Mouse (Mus musculus) bone marrow, adult 2 months (tissue): ENCODE results near the gene Phb. TPM values are rescaled to one million over a fixed set of nuclear protein-coding genes. Genes with fewer than 3 reads are reported as not detected.

ENCODE experiments used
- H3K27ac ChIP-seq: fragments of 200-500 bp; 2 replicates; pipeline ENCODE4 v1.5.1; 2012; ENCODE audit warnings: low read depth, mild to moderate bottlenecking, control low read depth, inconsistent platforms, low read length; ENCODE audit not compliant: control insufficient read depth, poor library complexity, insufficient read depth
- H3K4me1 ChIP-seq: fragments of 200-500 bp; 2 replicates; pipeline ENCODE4 v1.6.1; 2011; ENCODE audit warnings: low read length; ENCODE audit not compliant: control insufficient read depth, insufficient read depth
- H3K4me3 ChIP-seq: fragments of 200-500 bp; replicated peaks from 2 replicates; pipeline ENCODE3; 2011; ENCODE audit warnings: mild to moderate bottlenecking, low read depth, low read length, control low read depth; ENCODE audit not compliant: control insufficient read depth
- CTCF ChIP-seq: fragments of 200-500 bp; IDR thresholded peaks from 2 replicates; pipeline ENCODE4 v1.5.1; 2011; ENCODE audit warnings: low read length, control low read depth; ENCODE audit not compliant: control insufficient read depth, insufficient read depth
- POLR2A ChIP-seq: fragments of 200-500 bp; IDR thresholded peaks from 2 replicates; pipeline ENCODE4 v1.6.1; 2011; ENCODE audit warnings: low read depth, mild to moderate bottlenecking, control low read depth, low read length, borderline replicate concordance; ENCODE audit not compliant: control insufficient read depth
- WGBS: fragments of 180-500 bp; shearing (Covaris S2); methylation state at CpG from one replicate; pipeline ENCODE4 v1.1.7; 2018; 5-methylcytosine and 5-hydroxymethylcytosine counted together
- polyA plus RNA-seq: library from polyadenylated mRNA; stranded (reverse); fragments of >200 nt; gene quantifications from 2 replicates; pipeline ENCODE4 v1.2.4, GENCODE M21; 2011; ENCODE audit warnings: low replicate concordance; ENCODE audit not compliant: missing spikeins, insufficient read depth, insufficient read length

Gene Phb
- polyA plus RNA-seq, 1 experiment = 95.5 TPM

DNA sequence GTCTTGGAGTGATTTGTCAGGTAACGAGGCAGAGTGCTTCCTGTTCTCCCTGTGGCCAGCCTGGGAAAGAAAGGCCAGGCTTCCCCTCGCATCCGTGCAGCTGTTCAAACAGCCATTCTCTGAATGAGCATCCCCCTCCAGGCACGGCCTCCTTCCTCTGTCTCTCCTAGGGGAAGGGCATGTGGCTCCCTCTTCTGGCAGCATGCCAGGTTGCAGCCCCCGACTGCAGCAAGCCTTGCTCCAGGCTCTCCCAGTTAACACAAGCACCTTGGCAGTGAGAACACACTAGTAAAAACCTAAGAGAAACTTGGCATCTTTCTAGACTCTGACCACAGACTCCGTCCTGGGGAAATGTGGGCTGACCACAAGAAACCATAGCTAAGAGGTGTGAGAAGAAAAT, 9.6 kb downstream of the Phb start:
- H3K27ac ChIP-seq = no peak overlapping the region
- WGBS = 31% methylated on average over 6 of the region's 6 CpGs

DNA sequence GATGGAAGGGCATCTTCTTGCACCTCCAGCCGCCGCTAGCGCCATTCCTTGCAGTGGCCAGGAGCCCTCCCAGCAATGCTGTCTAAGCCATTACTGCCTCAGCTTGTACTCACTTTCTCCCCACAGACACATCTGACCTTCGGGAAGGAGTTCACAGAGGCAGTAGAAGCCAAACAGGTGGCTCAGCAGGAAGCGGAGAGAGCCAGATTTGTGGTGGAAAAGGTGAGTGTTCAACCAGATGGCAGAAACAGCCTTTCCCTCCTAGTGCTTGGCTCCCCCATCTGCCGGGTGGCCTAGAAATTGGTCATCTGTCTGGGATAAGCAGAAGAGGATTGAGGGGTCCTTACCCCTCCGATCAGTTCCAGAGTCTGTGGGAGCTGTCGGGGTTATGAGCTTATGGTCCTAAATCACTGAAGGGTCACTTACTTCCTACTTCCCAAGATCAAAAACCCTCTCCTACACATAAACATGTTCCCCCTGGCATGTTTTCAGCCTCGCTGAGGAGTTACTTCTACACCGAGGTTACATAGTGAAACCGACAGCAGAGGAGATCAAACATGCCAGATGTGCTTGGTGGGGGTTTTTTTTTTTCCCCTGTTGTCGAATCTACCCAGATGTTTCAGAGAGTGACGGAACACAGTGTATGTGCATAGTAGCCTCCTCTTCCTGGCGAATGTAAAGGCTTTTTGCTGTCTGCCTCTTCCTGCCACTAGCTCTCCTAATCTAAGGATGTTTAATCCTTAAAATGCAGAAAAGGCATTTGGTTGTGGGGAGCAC, 11.4 kb downstream of the Phb start:
- no peaks in the 10 kb centered on the region for H3K4me1 ChIP-seq
- no peak overlapping the region for H3K4me3 ChIP-seq
- H3K27ac ChIP-seq = no peak overlapping the region
- 87% methylated on average over 14 of the region's 14 CpGs for WGBS
- TF ChIP-seq POLR2A (no peak), CTCF (no peak)

More for the DNA sequence above, 9.6 kb downstream of the Phb start:
- Histone ChIP-seq H3K4me3 (no peak overlapping the region), H3K4me1 (no peaks in the 10 kb centered on the region)
- peak; percentile 71 for TF ChIP-seq CTCF
- no peak for TF ChIP-seq POLR2A

DNA sequence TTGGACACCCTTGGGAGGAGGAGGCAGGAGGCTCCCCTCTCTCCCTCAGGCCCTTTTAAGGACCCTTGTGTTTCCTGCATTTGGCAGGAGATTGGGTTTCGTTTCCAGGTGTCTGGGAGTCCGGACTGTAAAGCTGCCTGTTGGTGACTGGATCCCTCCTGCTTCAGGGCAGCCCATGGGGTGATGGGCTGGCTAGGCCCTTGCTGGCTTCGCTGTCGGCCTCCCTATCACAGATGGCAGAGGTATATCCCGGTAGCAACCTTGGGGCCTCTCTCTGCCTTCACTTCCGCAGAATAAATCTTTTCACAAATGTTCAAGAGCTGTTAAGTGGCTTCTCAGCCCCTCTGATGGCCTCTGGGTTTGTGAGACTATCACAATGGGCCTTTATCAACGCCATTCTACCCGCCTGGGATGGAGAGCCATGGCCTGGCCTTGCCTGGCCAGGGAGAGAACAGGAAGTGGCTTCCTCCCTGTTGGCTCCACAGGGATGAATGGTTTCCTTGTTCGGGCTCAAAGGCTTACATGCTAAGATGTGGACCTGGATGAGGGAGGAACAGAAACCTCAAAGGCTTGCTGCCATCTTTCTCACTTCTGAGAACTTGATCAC, 15.3 kb downstream of the Phb start:
- WGBS = 72% methylated on average over 9 of the region's 9 CpGs
- H3K4me1 ChIP-seq = no peaks in the 10 kb centered on the region
- no peak for TF ChIP-seq POLR2A
- no peak for TF ChIP-seq CTCF
- no peak overlapping the region for H3K4me3 ChIP-seq
- no peak overlapping the region for H3K27ac ChIP-seq

DNA sequence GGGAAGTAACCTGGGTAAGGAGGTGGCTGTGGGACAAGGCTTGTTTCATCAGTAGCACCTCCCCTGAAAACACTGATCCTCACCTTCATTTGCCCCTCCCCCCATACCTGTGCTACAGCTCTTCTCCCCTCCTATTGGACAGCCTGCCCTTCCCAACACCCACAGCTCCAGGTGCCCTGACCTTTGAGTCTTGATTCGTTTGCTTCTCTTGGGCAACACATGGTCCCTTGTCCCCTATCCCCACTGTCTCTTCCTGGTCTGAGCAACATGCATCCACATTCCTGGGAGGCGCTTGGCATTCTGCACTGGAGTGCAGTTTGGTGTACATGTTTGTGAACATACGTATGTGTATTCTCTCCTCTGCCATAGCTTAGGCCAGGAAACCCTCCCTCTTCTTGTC, 16.2 kb downstream of the Phb start:
- WGBS = 83% methylated on average over 3 of the region's 3 CpGs
- H3K4me3 ChIP-seq = no peak overlapping the region
- no peak for TF ChIP-seq CTCF
- no peak for TF ChIP-seq POLR2A
- no peaks in the 10 kb centered on the region; the same call in 1 of the 2 replicates for H3K4me1 ChIP-seq
- H3K27ac ChIP-seq = no peak overlapping the region

DNA sequence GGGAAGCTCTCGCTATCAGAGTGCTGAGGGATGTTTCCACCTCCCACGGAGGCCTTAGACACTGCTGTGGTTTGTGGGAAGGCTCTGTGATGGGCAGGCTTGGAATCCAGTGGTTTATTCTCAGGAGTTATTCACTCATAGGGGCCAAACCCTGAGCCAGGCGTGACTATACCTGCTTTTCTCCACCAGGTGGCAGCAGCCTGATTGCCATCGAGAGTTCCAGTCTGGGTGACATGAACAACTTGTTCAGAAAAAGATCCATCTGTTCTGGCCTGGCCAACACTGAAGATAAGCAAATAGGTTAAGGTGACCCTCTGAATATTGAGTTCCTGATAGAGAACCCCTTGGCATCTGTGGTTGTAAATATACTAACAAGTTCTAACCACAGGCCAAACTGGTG, 19.3 kb downstream of the Phb start:
- H3K27ac ChIP-seq = no peak overlapping the region
- H3K4me1 ChIP-seq = peaks cover 5% of the 10 kb centered on the region
- H3K4me3 ChIP-seq = no peak overlapping the region
- 2% methylated on average over 4 of the region's 4 CpGs for WGBS
- TF ChIP-seq CTCF (peak; percentile 94), POLR2A (no peak)

DNA sequence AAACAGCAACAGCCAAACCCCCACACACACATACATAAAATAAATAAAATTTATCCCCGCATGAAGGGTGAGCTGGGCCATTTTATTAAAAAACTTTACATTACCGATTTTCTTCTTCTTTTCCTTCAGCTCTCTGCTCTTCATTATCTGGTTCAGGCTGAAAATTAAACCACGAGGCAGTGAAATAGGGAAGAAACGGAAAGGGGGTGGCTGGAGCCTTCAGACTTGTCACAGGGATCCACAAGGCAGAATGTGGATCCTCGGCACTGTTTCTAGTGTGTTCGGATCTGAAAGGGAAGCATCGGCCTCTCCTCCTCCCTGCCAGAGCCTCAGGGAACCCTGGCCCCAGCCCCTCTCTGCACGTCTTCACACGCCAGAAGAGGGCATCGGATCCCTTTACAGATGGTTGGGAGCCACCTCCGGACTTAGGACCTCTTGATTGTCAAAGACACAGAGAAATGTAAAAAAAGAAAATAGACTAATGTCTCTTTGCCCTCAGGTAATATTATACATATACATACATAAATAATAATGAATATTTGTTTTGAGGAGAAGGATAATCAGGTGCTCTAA, 20.4 kb downstream of the Phb start:
- no peak overlapping the region for H3K27ac ChIP-seq
- H3K4me1 ChIP-seq = peaks cover 7% of the 10 kb centered on the region
- H3K4me3 ChIP-seq = no peak overlapping the region
- peak; percentile 39; the same call in 1 of the 2 replicates for TF ChIP-seq CTCF
- TF ChIP-seq POLR2A = no peak
- WGBS = 27% methylated on average over 11 of the region's 11 CpGs

DNA sequence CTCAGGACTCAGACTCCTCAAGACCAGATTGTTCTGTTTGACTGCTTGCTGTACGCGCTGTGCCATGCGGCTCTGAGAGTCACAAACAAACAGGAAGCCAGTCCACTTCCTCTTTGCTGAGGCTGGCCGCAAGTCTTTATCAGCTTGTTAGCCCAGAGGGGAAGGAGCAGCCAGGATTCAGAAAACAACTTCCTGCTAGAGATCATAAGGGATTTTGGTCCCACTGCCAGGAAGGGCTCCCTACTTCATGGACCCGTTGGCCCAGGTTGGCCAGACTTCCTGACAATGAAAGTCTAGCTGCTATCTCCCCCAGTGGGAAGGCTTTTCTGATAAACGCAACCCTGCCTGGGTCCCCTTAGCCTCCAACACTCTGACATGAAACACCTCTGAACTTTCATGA, 21.8 kb downstream of the Phb start:
- TF ChIP-seq POLR2A (no peak; the same call in 1 of the 2 replicates), CTCF (no peak)
- H3K4me1 ChIP-seq = peaks cover 7% of the 10 kb centered on the region
- H3K4me3 ChIP-seq = peak overlapping the region; percentile 47
- 1% methylated on average over 6 of the region's 6 CpGs for WGBS
- peak overlapping the region; percentile 89 for H3K27ac ChIP-seq

DNA sequence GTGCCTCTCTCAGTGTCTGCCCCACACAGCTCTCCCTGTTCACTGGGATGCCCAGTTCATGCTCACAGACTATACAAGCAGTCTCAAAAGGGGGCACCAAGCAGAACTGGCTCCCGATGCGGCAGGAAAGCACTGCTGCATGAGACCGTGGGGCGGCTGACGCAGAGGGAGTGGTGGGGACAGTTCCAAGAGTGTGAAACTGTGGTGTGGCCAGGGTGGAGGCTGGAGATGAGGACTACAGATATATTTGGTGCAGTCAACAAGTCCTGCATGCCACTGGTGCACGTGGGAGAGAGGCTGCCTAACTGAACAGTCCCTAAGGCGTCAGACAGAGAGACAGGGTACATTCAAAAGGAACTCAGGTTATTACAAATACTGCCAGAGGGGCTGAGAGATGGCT, 22.2 kb downstream of the Phb start:
- no peak for TF ChIP-seq CTCF
- TF ChIP-seq POLR2A = 0 out of 2 replicates have a peak, but pooled peaks have one; percentile 42
- 2% methylated on average over 7 of the region's 7 CpGs for WGBS
- peak overlapping the region; percentile 19 for H3K4me3 ChIP-seq
- H3K27ac ChIP-seq = peak overlapping the region; percentile 89
- peaks cover 7% of the 10 kb centered on the region for H3K4me1 ChIP-seq
